Mouse (Mus musculus): ENCODE results near the gene Anp32a. TPM values are rescaled to one million over a fixed set of nuclear protein-coding genes. Genes with fewer than 3 reads are reported as not detected.

Gene Anp32a
- polyA plus RNA-seq, 1 experiment from 2014 or later: 101 TPM

DNA sequence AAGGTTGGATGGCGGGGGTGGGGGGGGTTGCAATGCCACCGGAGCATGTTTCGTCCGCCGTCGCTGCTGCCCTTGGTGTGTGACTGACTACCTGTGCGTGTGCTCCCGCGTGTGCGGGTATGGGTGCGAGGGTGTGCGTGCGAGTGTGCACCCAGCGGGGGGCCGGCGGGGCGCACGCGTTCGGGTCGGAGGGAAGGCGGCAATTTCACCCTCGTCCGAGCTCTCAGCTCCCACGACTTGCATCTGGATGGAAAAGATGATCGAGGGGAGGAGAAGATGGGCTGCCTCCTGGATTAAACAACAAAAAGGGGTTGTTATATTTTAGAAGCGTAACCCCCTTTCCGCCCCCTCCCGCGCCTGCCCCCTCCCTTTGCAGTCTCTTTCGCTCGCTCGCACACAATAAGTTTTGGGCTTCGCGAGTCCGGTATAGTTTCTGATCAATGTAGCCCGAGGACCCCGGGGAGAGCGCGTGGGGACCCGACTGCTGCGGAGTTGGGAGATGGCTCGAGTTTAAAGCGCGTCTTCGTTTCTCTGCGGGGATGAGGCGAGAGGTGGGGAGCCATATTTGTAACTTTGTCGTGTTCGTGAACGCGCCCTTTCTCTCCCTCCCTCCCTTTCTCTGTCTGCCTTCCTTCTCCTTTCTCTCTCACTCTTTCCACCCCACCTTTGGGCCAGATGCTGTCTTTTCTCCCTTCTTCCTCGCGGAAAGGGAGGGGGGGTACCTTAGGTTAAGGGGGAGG, 778 bp downstream of the Anp32a start:
- H3K9me3 ChIP-seq (ENCODE audit: low read length): no peaks in the 10 kb centered on the region
- peak overlapping the region; percentile 80 for H3K4me2 ChIP-seq (replicated peaks; ENCODE audit: low read depth, low read length)
- H3K4me1 ChIP-seq (ENCODE audit: insufficient read depth, low read depth, low read length): peaks cover 9% of the 10 kb centered on the region; the same call in 1 of the 2 replicates
- DNase-seq (ENCODE audit: low spot score) (peak; percentile 38), ATAC-seq (no peak)
- WGBS: under 1% methylated on average over 51 of the region's 54 CpGs
- H3K4me3 ChIP-seq (ENCODE audit: low read depth, low read length): peak overlapping the region; percentile 90
- peak overlapping the region; percentile 98 for H3K9ac ChIP-seq (replicated peaks; ENCODE audit: low read depth)
- H3K36me3 ChIP-seq (ENCODE audit: insufficient read depth, low read length): no peaks in the 10 kb centered on the region
- H3K27ac ChIP-seq (ENCODE audit: low read length): peak overlapping the region; percentile 100
- no peak for TF ChIP-seq EP300 (IDR thresholded peaks at IDR 0.05)
- no peak for TF ChIP-seq CTCF (IDR thresholded peaks at IDR 0.05)
- H3K27me3 ChIP-seq (replicated peaks; ENCODE audit: insufficient read depth, low read length): no peaks in the 10 kb centered on the region

DNA sequence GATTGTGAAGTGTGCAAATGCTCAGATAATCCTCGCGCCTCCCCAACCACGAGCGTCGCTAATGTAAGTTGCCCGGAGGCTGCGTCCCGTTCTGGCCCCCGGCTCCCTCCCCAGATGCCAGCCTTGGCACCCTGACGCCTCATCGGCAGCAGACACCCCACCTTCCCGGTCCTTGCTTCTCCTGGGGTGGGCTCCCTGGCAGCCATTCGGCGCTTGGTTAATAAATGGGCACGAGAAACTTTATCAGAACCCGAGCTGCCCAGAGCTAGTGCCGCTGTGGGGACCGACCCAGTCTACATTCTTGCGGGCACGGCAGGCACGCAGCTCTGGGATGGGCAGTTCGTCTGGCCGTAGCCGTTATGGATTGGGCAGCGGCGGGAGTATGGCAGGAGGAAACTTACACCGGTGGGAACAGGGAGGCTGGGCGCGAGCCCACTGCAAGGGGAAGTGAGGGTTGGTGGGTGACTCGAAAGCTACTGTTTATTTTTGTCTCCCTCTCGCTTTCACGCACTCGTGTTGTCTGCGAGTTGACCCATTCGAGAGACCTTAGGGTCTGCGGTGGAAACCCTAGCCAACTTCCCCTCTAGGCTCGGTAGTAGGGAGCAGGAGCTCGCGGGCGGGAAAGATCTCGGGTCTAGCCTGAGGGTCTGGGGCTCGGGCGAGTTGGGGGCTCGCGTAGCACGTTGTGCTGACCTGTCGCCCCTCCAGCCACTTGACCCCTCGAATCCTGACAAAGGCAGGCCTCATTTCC, 1.5 kb downstream of the Anp32a start:
- DNase-seq (ENCODE audit: low spot score): peak; percentile 75
- peak overlapping the region; percentile 98 for H3K9ac ChIP-seq (replicated peaks; ENCODE audit: low read depth)
- H3K27me3 ChIP-seq (replicated peaks; ENCODE audit: insufficient read depth, low read length): no peaks in the 10 kb centered on the region
- H3K27ac ChIP-seq (ENCODE audit: low read length): peak overlapping the region; percentile 100
- H3K4me1 ChIP-seq (ENCODE audit: insufficient read depth, low read depth, low read length): peaks cover 13% of the 10 kb centered on the region; the same call in 1 of the 2 replicates
- peak; percentile 8; the same call in 1 of the 2 replicates for ATAC-seq
- H3K36me3 ChIP-seq (ENCODE audit: insufficient read depth, low read length): no peaks in the 10 kb centered on the region
- 0% methylated on average over 47 of the region's 48 CpGs for WGBS
- TF ChIP-seq CTCF (IDR thresholded peaks at IDR 0.05) (no peak), EP300 (IDR thresholded peaks at IDR 0.05) (no peak)
- H3K4me3 ChIP-seq (ENCODE audit: low read depth, low read length): peak overlapping the region; percentile 90
- peak overlapping the region; percentile 80 for H3K4me2 ChIP-seq (replicated peaks; ENCODE audit: low read depth, low read length)
- no peaks in the 10 kb centered on the region for H3K9me3 ChIP-seq (ENCODE audit: low read length)

DNA sequence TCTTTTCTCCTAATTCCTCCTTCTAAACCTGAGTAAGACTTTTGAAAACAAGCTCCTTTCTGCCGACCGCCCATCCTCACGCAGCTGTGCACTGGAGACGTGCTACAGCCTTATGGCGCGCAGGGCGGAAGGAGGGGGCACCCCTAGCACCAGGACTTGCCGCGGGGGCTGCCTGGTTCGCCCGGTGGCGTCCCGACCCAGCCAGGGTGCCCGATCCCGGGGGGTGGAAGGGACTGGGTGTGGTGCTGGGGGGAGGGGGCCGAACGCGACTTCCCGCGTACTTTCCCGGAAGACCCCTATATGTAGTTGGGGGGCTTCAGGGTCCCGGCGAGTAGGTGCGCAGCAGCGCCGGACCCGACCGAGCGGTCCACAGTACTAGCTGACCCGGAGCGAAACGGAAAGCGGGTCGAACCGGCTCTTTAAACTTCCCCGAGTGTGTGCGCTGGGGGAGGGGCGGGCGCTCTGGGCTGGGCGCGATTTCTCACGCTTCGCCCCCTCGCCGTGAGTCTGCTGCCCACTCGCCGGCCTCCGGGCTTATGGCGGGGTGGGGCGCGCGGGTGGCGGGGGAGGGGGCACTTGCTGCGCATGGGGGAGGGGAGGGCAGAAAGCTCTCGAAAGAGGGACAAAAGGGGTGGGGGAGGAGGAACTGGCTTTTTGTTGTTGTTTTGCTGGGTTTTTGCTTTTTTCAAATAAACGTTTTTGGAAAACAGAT, 2.3 kb downstream of the Anp32a start:
- Histone ChIP-seq H3K36me3 (ENCODE audit: insufficient read depth, low read length) (no peaks in the 10 kb centered on the region), H3K4me3 (ENCODE audit: low read depth, low read length) (peak overlapping the region; percentile 90), H3K4me2 (replicated peaks; ENCODE audit: low read depth, low read length) (peak overlapping the region; percentile 80), H3K27ac (ENCODE audit: low read length) (peak overlapping the region; percentile 100), H3K9ac (replicated peaks; ENCODE audit: low read depth) (peak overlapping the region; percentile 98), H3K27me3 (replicated peaks; ENCODE audit: insufficient read depth, low read length) (no peaks in the 10 kb centered on the region), H3K4me1 (ENCODE audit: insufficient read depth, low read depth, low read length) (peaks cover 17% of the 10 kb centered on the region; the same call in 1 of the 2 replicates), H3K9me3 (ENCODE audit: low read length) (no peaks in the 10 kb centered on the region)
- WGBS: under 1% methylated on average over 34 of the region's 56 CpGs
- TF ChIP-seq EP300 (IDR thresholded peaks at IDR 0.05) (no peak), CTCF (IDR thresholded peaks at IDR 0.05) (no peak)
- peak; percentile 90 for DNase-seq (ENCODE audit: low spot score)
- ATAC-seq: peak; percentile 58

DNA sequence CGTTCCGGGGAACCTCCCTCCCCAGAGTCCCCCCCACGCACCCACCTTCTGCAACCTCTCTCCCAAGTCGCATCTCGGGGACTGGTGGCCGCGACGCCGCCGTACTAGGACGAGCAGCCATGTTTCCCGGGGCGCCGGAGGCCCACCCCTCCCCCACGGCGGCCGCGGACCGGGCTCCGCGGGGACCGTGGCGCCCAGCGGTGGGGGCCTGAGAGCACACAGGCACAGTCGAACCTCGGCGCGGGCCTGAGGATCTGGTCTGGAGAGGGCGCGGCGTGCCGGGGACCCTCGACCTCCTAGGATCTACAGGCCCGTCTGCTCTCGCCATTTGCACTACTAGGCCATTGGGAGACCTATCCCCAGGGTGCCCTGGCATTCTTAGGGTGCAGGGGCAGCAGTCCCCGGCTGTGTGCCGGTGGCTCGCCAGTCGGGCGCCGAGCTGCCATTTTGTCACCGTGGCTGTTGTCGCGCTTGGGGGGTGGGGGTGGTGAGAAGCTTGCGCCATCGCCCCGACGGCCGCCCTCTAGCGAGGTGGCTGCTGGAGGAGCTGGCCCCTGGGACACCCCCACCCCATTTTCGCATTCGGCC, 2.9 kb downstream of the Anp32a start:
- Histone ChIP-seq H3K9me3 (ENCODE audit: low read length) (no peaks in the 10 kb centered on the region), H3K4me2 (replicated peaks; ENCODE audit: low read depth, low read length) (peak overlapping the region; percentile 80), H3K4me1 (ENCODE audit: insufficient read depth, low read depth, low read length) (peaks cover 17% of the 10 kb centered on the region; the same call in 1 of the 2 replicates), H3K9ac (replicated peaks; ENCODE audit: low read depth) (peak overlapping the region; percentile 98), H3K4me3 (ENCODE audit: low read depth, low read length) (peak overlapping the region; percentile 90), H3K27ac (ENCODE audit: low read length) (peak overlapping the region; percentile 100), H3K36me3 (ENCODE audit: insufficient read depth, low read length) (no peaks in the 10 kb centered on the region), H3K27me3 (replicated peaks; ENCODE audit: insufficient read depth, low read length) (no peaks in the 10 kb centered on the region)
- WGBS: under 1% methylated on average over 43 of the region's 52 CpGs
- TF ChIP-seq CTCF (IDR thresholded peaks at IDR 0.05) (peak; percentile 35), EP300 (IDR thresholded peaks at IDR 0.05) (no peak)
- DNase-seq (ENCODE audit: low spot score): peak; percentile 65
- ATAC-seq: peak; percentile 34

DNA sequence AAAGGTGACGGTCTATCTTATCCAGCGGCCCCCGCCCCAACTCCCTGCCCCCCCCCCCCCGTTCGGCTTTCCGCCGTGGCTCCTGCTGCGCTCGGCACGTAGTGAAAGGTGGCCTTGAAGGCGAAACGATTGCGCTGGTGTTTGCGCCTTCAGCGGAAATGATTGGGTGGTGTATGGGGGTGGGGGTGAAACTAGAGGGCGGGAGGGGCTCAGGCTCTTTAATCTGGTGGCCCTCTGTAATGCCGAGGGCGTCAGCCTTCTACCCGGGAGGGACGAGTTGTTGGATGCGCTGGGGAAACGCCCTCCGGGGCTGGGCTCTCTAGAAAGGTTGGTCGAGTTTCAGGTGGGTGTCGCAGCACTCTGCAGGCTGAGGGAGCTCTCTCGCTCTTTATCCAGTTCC, 3.5 kb downstream of the Anp32a start:
- 0% methylated on average over 18 of the region's 26 CpGs for WGBS
- no peaks in the 10 kb centered on the region for H3K27me3 ChIP-seq (replicated peaks; ENCODE audit: insufficient read depth, low read length)
- H3K4me2 ChIP-seq (replicated peaks; ENCODE audit: low read depth, low read length): peak overlapping the region; percentile 80
- ATAC-seq (peak; percentile 40), DNase-seq (ENCODE audit: low spot score) (peak; percentile 90)
- TF ChIP-seq CTCF (IDR thresholded peaks at IDR 0.05) (no peak), EP300 (IDR thresholded peaks at IDR 0.05) (no peak)
- H3K4me1 ChIP-seq (ENCODE audit: insufficient read depth, low read depth, low read length): peaks cover 20% of the 10 kb centered on the region; the same call in 1 of the 2 replicates
- peak overlapping the region; percentile 100 for H3K27ac ChIP-seq (ENCODE audit: low read length)
- peak overlapping the region; percentile 98 for H3K9ac ChIP-seq (replicated peaks; ENCODE audit: low read depth)
- H3K36me3 ChIP-seq (ENCODE audit: insufficient read depth, low read length): no peaks in the 10 kb centered on the region
- peak overlapping the region; percentile 90 for H3K4me3 ChIP-seq (ENCODE audit: low read depth, low read length)
- no peaks in the 10 kb centered on the region for H3K9me3 ChIP-seq (ENCODE audit: low read length)

Measured in lung, postnatal 0 days (tissue).